Mouse (Mus musculus) olfactory bulb, adult 2 months (tissue): ENCODE data around the gene Rin2.

ENCODE experiments used
- CTCF ChIP-seq: fragments of 200-500 bp; IDR thresholded peaks from 2 replicates; pipeline ENCODE4 v1.5.1; 2012; ENCODE audit warnings: low read depth, mild to moderate bottlenecking, low read length, moderate library complexity; ENCODE audit not compliant: insufficient read depth
- POLR2A ChIP-seq: fragments of 200-500 bp; IDR thresholded peaks from 2 replicates; pipeline ENCODE4 v1.6.1; 2012; ENCODE audit warnings: mild to moderate bottlenecking, low read depth, low read length, moderate library complexity; ENCODE audit not compliant: insufficient read depth

GRCm38 (mm10) chr2:145742795-145743710 lies 68.0 kb downstream of the Rin2 start:
- TF ChIP-seq CTCF (no peak), POLR2A (no peak)
